Mouse (Mus musculus): ENCODE results near the gene Capn3. TPM values are rescaled to one million over a fixed set of nuclear protein-coding genes. Genes with fewer than 3 reads are reported as not detected.

Gene Capn3
- total RNA-seq (2014; rRNA removed) (2.2 and 2.5 TPM in 2 replicates), polyA plus RNA-seq (2012; rRNA removed) (0.87 and 1.0 TPM in 2 replicates)

GRCm38 (mm10) chr2:120455719-120456118 is at the start of gene Capn3:
Capn3 (plus strand) TSS chr2:120456019.
- Histone ChIP-seq H3K9ac (ENCODE audit: low read depth, low read length) (no peak within 1 kb of the TSS), H3K4me1 (ENCODE audit: control insufficient read depth, insufficient read depth, low read length) (no peaks in the 10 kb centered on the region), H3K79me2 (ENCODE audit: control insufficient read depth, insufficient read depth, low read length) (no peaks in the 10 kb centered on the region), H3K36me3 (ENCODE audit: control insufficient read depth, insufficient read depth, low read length) (peaks cover 41% of the 10 kb centered on the region), H3K4me3 (ENCODE audit: insufficient read depth, low read depth, low read length) (no peak within 1 kb of the TSS), H3K27me3 (ENCODE audit: control insufficient read depth, insufficient read depth, low read length) (no peaks in the 10 kb centered on the region), H3K27ac (replicated peaks; ENCODE audit: insufficient read depth, low read depth, low read length) (no peak within 1 kb of the TSS)
- WGBS, result 81% methylated on average over 4 of the region's 4 CpGs
- no peak for DNase-seq (ENCODE audit: extremely low read depth, low read depth, low spot score)
- no peak for TF ChIP-seq CTCF (IDR thresholded peaks at IDR 0.05; ENCODE audit: low read depth, low read length)

- Histone ChIP-seq H3K9ac (ENCODE audit: low read depth, low read length) (no peak overlapping the region), H3K27me3 (ENCODE audit: control insufficient read depth, insufficient read depth, low read length) (no peaks in the 10 kb centered on the region), H3K4me1 (ENCODE audit: control insufficient read depth, insufficient read depth, low read length) (no peaks in the 10 kb centered on the region), H3K36me3 (ENCODE audit: control insufficient read depth, insufficient read depth, low read length) (peaks cover 27% of the 10 kb centered on the region), H3K4me3 (ENCODE audit: insufficient read depth, low read depth, low read length) (no peak overlapping the region), H3K79me2 (ENCODE audit: control insufficient read depth, insufficient read depth, low read length) (no peaks in the 10 kb centered on the region), H3K27ac (replicated peaks; ENCODE audit: insufficient read depth, low read depth, low read length) (no peak overlapping the region)
- no peak for DNase-seq (ENCODE audit: extremely low read depth, low read depth, low spot score)
- WGBS, result 95% methylated on average over 3 of the region's 3 CpGs
- no peak for TF ChIP-seq POLR2A (IDR thresholded peaks at IDR 0.05; ENCODE audit: extremely low read depth, insufficient read depth, low read length)
- no peak for TF ChIP-seq CTCF (IDR thresholded peaks at IDR 0.05; ENCODE audit: low read depth, low read length)
Measured at GRCm38 (mm10) chr2:120411096-120411628, 44.7 kb upstream of the Capn3 start.

- Histone ChIP-seq H3K36me3 (ENCODE audit: control insufficient read depth, insufficient read depth, low read length) (peaks cover 29% of the 10 kb centered on the region), H3K79me2 (ENCODE audit: control insufficient read depth, insufficient read depth, low read length) (no peaks in the 10 kb centered on the region), H3K27ac (replicated peaks; ENCODE audit: insufficient read depth, low read depth, low read length) (no peak overlapping the region), H3K27me3 (ENCODE audit: control insufficient read depth, insufficient read depth, low read length) (no peaks in the 10 kb centered on the region), H3K4me3 (ENCODE audit: insufficient read depth, low read depth, low read length) (no peak overlapping the region), H3K9ac (ENCODE audit: low read depth, low read length) (no peak overlapping the region), H3K4me1 (ENCODE audit: control insufficient read depth, insufficient read depth, low read length) (no peaks in the 10 kb centered on the region)
- no peak for DNase-seq (ENCODE audit: extremely low read depth, low read depth, low spot score)
- TF ChIP-seq CTCF (IDR thresholded peaks at IDR 0.05; ENCODE audit: low read depth, low read length) (no peak), POLR2A (IDR thresholded peaks at IDR 0.05; ENCODE audit: extremely low read depth, insufficient read depth, low read length) (no peak)
Measured at GRCm38 (mm10) chr2:120414113-120414512, 41.7 kb upstream of the Capn3 start.

- Histone ChIP-seq H3K27ac (replicated peaks; ENCODE audit: insufficient read depth, low read depth, low read length) (no peak overlapping the region), H3K4me1 (ENCODE audit: control insufficient read depth, insufficient read depth, low read length) (no peaks in the 10 kb centered on the region), H3K9ac (ENCODE audit: low read depth, low read length) (no peak overlapping the region), H3K27me3 (ENCODE audit: control insufficient read depth, insufficient read depth, low read length) (no peaks in the 10 kb centered on the region), H3K36me3 (ENCODE audit: control insufficient read depth, insufficient read depth, low read length) (peaks cover 33% of the 10 kb centered on the region), H3K79me2 (ENCODE audit: control insufficient read depth, insufficient read depth, low read length) (no peaks in the 10 kb centered on the region), H3K4me3 (ENCODE audit: insufficient read depth, low read depth, low read length) (no peak overlapping the region)
- 56% methylated on average over 1 of the region's 1 CpGs for WGBS
- TF ChIP-seq POLR2A (IDR thresholded peaks at IDR 0.05; ENCODE audit: extremely low read depth, insufficient read depth, low read length) (no peak), CTCF (IDR thresholded peaks at IDR 0.05; ENCODE audit: low read depth, low read length) (no peak)
- no peak for DNase-seq (ENCODE audit: extremely low read depth, low read depth, low spot score)
Measured at GRCm38 (mm10) chr2:120414738-120415414, 40.9 kb upstream of the Capn3 start.

GRCm38 (mm10) chr2:120424386-120424785 is 31.4 kb upstream of the Capn3 start:
- H3K27me3 ChIP-seq (ENCODE audit: control insufficient read depth, insufficient read depth, low read length), result no peaks in the 10 kb centered on the region
- no peak for TF ChIP-seq CTCF (IDR thresholded peaks at IDR 0.05; ENCODE audit: low read depth, low read length)
- no peak for TF ChIP-seq POLR2A (IDR thresholded peaks at IDR 0.05; ENCODE audit: extremely low read depth, insufficient read depth, low read length)
- H3K4me3 ChIP-seq (ENCODE audit: insufficient read depth, low read depth, low read length), result no peak overlapping the region
- WGBS, result 79% methylated on average over 5 of the region's 5 CpGs
- no peak for DNase-seq (ENCODE audit: extremely low read depth, low read depth, low spot score)
- H3K9ac ChIP-seq (ENCODE audit: low read depth, low read length), result no peak overlapping the region
- H3K79me2 ChIP-seq (ENCODE audit: control insufficient read depth, insufficient read depth, low read length), result no peaks in the 10 kb centered on the region
- H3K4me1 ChIP-seq (ENCODE audit: control insufficient read depth, insufficient read depth, low read length), result no peaks in the 10 kb centered on the region
- peak overlapping the region; percentile 28 for H3K27ac ChIP-seq (replicated peaks; ENCODE audit: insufficient read depth, low read depth, low read length)
- H3K36me3 ChIP-seq (ENCODE audit: control insufficient read depth, insufficient read depth, low read length), result peaks cover 33% of the 10 kb centered on the region

- H3K9ac ChIP-seq (ENCODE audit: low read depth, low read length), result no peak overlapping the region
- H3K4me1 ChIP-seq (ENCODE audit: control insufficient read depth, insufficient read depth, low read length), result no peaks in the 10 kb centered on the region
- H3K36me3 ChIP-seq (ENCODE audit: control insufficient read depth, insufficient read depth, low read length), result peaks cover 32% of the 10 kb centered on the region
- no peaks in the 10 kb centered on the region for H3K27me3 ChIP-seq (ENCODE audit: control insufficient read depth, insufficient read depth, low read length)
- DNase-seq (ENCODE audit: extremely low read depth, low read depth, low spot score), result no peak
- H3K4me3 ChIP-seq (ENCODE audit: insufficient read depth, low read depth, low read length), result no peak overlapping the region
- TF ChIP-seq CTCF (IDR thresholded peaks at IDR 0.05; ENCODE audit: low read depth, low read length), result no peak
- no peak for TF ChIP-seq POLR2A (IDR thresholded peaks at IDR 0.05; ENCODE audit: extremely low read depth, insufficient read depth, low read length)
- H3K27ac ChIP-seq (replicated peaks; ENCODE audit: insufficient read depth, low read depth, low read length), result no peak overlapping the region
- WGBS, result 94% methylated on average over 1 of the region's 1 CpGs
- no peaks in the 10 kb centered on the region for H3K79me2 ChIP-seq (ENCODE audit: control insufficient read depth, insufficient read depth, low read length)
Measured at GRCm38 (mm10) chr2:120444486-120444885, 11.3 kb upstream of the Capn3 start.

All from liver, adult 2 months (tissue).